Mouse (Mus musculus): ENCODE data around the gene Dnah14. TPM values are rescaled to one million over a fixed set of nuclear protein-coding genes. Genes with fewer than 3 reads are reported as not detected.

Gene Dnah14
- polyA plus RNA-seq, 1 experiment from 2014 or later = 2.2 TPM

DNA sequence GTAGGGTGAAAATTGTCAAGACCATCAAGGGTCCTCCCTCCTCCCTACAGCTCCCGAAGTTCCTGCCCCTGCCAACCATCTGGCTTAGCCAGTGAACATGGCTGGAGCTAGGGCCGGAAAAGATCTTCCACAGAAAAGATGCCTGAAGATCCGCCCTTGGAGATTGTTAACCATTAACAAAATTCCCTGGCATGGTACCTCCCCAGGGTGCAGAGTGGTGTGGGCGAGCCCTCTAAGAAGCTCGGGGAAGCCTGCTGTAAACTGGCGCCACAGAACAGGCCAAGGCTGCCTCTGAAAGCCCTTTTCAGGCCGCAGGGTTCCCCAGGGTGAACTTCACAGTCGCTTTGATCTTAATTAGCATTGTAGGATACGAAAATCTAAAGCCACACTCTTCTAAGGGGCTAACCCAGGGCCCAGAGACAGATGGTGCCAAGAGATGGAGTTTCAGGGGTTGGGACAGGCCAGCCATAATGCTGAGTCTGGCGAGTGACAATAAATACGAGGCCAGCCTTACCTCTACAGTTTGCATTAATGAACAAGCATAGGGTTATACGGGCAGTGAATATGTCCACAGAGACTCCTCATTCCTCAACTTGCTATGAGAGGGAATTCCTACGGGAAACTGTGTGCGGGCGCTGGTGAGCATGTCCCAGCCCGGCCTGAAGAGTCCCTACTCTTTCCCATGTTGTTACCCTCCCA, 286.5 kb downstream of the Dnah14 start:
- H3K9me3 ChIP-seq (ENCODE audit: control insufficient read depth, low read length) = no peaks in the 10 kb centered on the region
- H3K36me3 ChIP-seq (ENCODE audit: control insufficient read depth, insufficient read depth, low read length) = no peaks in the 10 kb centered on the region
- H3K27me3 ChIP-seq (replicated peaks; ENCODE audit: control insufficient read depth, insufficient read depth, low read length) = no peaks in the 10 kb centered on the region
- WGBS = 49% methylated on average over 16 of the region's 16 CpGs
- no peak overlapping the region for H3K9ac ChIP-seq (ENCODE audit: low read length)
- no peak for DNase-seq (ENCODE audit: low spot score)
- no peak overlapping the region for H3K27ac ChIP-seq (ENCODE audit: low read depth)
- no peak for ATAC-seq (replicated peaks; ENCODE audit: low FRiP score, low TSS enrichment, low read depth)
- H3K4me3 ChIP-seq (ENCODE audit: low read depth, low read length) = no peak overlapping the region
- H3K4me2 ChIP-seq (ENCODE audit: low read length) = no peak overlapping the region
- peaks cover 3% of the 10 kb centered on the region for H3K4me1 ChIP-seq (replicated peaks; ENCODE audit: control insufficient read depth, insufficient read depth, low read length)

DNA sequence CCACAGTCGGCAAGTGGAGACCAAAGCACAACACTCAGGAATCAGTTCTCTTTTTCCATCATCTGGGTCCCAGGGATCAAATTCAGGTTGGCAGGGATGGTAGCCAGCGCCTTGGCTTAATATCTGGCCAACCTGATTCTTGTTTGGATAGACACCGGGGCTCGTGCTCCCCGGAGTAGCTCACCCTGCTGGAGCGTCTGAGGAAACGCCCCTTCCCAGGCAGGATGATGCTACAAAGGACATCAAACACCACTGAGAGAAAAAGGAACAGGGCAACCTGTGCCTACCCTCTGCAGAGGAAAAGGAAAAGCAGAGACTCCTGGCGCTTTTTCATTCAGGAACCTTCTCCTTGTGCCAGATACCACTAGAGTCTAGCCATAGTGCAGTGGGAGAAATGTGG, 287.1 kb downstream of the Dnah14 start:
- H3K27ac ChIP-seq (ENCODE audit: low read depth) = no peak overlapping the region

More for the DNA sequence above, 287.1 kb downstream of the Dnah14 start:
- H3K27me3 ChIP-seq (replicated peaks; ENCODE audit: control insufficient read depth, insufficient read depth, low read length) = no peaks in the 10 kb centered on the region
- 29% methylated on average over 8 of the region's 8 CpGs for WGBS
- DNase-seq (ENCODE audit: low spot score) = no peak
- no peaks in the 10 kb centered on the region for H3K36me3 ChIP-seq (ENCODE audit: control insufficient read depth, insufficient read depth, low read length)
- no peak overlapping the region for H3K9ac ChIP-seq (ENCODE audit: low read length)
- H3K4me2 ChIP-seq (ENCODE audit: low read length) = no peak overlapping the region
- H3K4me1 ChIP-seq (replicated peaks; ENCODE audit: control insufficient read depth, insufficient read depth, low read length) = peaks cover 3% of the 10 kb centered on the region
- no peak overlapping the region for H3K4me3 ChIP-seq (ENCODE audit: low read depth, low read length)
- no peak for ATAC-seq (replicated peaks; ENCODE audit: low FRiP score, low TSS enrichment, low read depth)
- H3K9me3 ChIP-seq (ENCODE audit: control insufficient read depth, low read length) = no peaks in the 10 kb centered on the region

Other genes with a start within 250 kb of the Dnah14 start
- gene Cnih3, start 223.9 kb upstream of the Dnah14 start, polyA plus RNA-seq (2014; fragmentation: Nextera tagmentation; extraction: Ambion mirVana) = 0.31 and 0.41 TPM in 2 replicates
- not detected in 2 replicates for gene Ccdc121, start 65.1 kb upstream of the Dnah14 start, polyA plus RNA-seq (2014; fragmentation: Nextera tagmentation; extraction: Ambion mirVana)

Data from intestine, embryonic 14.5 days (tissue).